Mouse (Mus musculus): ENCODE results near the gene Fuz.

Gene Fuz

GRCm38 (mm10) chr7:44895593-44896434 lies at the start of gene Fuz:
Fuz (plus strand) TSS chr7:44896079.
- peak; percentile 89 for DNase-seq (ENCODE audit: extremely low spot score, low spot score)

GRCm38 (mm10) chr7:44846804-44847203 lies 49.1 kb upstream of the Fuz start:
- DNase-seq (ENCODE audit: extremely low spot score, low spot score), result no peak

DNA sequence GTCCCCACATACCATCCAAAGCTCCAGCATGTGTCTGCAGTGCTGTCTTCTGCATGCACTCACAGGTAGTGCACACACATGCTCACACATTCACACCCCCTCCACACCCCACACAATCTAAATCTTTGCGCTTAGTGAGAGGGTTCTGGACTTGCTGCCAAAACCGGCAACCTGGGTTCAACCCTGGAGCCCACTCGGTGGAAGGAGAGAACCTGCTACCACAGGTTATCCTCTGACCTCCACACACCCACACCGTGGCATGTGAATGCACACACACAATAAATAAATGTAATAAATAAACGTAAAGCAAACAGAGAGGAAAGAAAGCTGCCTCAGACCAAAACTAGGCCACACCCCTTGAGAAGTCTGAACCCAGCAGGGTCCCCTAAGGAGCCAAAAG lies 48.1 kb upstream of the Fuz start:
- DNase-seq (ENCODE audit: extremely low spot score, low spot score), result no peak

GRCm38 (mm10) chr7:44848561-44849415 lies 47.1 kb upstream of the Fuz start, which contains the start of the genes Akt1s1 and Tbc1d17:
Akt1s1 (plus strand) TSS chr7:44848991.
Tbc1d17 (minus strand) TSS chr7:44849079.
- peak; percentile 94 for DNase-seq (ENCODE audit: extremely low spot score, low spot score)

DNA sequence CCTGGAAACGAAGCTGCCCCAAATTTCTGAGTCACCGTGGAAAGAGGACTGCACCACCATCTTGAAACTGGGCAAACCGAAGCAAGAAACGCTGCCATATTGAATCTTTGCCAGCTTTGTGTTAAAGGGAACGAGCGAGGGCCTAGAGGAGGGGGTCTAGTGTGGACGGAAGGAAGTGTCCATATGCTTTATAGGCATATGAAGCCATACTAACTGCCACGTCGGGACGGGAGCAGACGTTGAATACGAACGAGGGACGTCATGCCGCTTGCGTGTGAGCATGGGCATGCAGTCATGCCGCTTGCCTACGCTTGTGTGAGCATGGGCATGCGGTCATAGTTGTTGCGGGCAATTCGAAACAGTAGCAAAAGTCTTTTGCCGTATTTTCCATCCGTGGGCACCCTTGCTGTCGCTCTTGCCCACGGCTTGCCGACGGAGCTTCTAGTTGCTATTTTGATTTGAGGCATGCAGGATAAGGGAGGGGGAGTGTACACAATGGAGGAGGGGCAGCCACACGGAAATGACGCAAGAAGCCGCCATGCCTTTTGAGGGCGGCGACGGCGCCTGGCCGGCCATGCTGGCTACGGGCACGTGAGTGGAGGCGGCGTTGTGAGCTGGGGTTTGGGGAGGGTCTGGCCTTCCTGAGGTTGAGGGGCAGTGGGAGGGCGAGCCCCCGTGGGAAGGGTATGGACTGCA lies 46.3 kb upstream of the Fuz start:
- DNase-seq (ENCODE audit: extremely low spot score, low spot score), result peak; percentile 90

- peak; percentile 79 for DNase-seq (ENCODE audit: extremely low spot score, low spot score)
Measured at GRCm38 (mm10) chr7:44850146-44850545, 45.7 kb upstream of the Fuz start.

DNA sequence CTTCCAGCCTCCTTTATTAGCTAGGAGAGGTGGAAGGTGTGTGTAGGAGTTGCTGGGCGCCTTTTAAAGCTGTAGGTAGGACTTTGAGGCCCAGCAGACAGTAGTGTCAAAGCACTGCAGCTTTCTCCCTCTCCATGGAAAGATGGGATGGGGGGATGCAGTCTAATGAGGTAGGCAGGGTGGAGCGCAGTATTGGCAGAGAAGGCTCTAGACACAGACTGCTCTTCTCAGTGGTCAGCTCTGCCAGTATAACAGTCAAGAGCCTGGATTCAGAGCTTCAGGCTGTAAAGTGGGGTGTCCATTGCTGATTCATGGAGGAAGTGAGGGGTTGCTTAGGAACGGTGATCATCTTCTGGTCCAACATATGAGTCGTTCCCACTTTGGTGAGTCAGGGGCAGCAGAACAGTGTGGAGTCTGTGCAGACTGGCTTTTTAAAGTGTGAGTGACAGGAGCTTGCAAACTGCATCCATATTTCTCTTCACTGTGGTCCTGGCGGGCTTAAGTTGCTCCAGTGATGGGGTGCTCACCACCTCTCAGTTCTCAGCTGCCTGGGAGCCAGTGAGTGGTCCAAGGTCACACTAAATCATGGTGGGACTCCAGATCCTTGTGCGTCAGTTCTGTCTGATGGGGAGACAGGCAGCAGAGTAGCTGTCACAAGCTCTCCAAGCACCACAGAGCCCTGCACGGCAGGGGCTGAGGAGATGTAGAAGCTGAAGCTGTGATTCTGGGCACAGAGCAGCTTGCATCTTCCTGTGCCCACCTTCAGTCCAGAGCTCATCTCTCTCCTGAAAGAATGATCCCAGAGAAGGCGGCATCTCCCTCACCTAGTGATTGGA lies 44.9 kb upstream of the Fuz start:
- no peak for DNase-seq (ENCODE audit: extremely low spot score, low spot score)

GRCm38 (mm10) chr7:44851625-44852234 lies 44.1 kb upstream of the Fuz start:
- no peak for DNase-seq (ENCODE audit: extremely low spot score, low spot score)

GRCm38 (mm10) chr7:44852259-44853027 lies 43.4 kb upstream of the Fuz start:
- no peak for DNase-seq (ENCODE audit: extremely low spot score, low spot score)

DNA sequence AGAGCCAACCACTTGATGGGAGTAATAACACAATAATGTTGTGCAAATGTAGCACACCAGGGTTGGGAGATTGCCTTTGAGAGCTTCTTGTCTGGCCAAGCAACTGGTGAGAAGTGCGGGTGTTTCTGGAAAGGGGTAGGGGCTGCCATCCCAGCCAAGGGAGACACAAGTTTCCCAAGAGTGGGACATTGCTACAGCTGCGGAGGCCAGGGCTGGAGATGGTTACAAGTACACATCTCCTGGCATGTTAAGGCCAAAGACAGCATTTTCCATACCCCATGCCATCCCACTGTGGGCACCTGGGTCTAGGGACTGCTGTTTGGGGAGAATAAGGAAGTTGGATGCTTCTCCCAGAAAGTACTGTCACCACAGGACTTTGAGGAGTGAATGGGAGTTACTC lies 42.8 kb upstream of the Fuz start:
- DNase-seq (ENCODE audit: extremely low spot score, low spot score), result no peak

- DNase-seq (ENCODE audit: extremely low spot score, low spot score), result no peak
Measured at GRCm38 (mm10) chr7:44853596-44854355, 42.1 kb upstream of the Fuz start.

DNA sequence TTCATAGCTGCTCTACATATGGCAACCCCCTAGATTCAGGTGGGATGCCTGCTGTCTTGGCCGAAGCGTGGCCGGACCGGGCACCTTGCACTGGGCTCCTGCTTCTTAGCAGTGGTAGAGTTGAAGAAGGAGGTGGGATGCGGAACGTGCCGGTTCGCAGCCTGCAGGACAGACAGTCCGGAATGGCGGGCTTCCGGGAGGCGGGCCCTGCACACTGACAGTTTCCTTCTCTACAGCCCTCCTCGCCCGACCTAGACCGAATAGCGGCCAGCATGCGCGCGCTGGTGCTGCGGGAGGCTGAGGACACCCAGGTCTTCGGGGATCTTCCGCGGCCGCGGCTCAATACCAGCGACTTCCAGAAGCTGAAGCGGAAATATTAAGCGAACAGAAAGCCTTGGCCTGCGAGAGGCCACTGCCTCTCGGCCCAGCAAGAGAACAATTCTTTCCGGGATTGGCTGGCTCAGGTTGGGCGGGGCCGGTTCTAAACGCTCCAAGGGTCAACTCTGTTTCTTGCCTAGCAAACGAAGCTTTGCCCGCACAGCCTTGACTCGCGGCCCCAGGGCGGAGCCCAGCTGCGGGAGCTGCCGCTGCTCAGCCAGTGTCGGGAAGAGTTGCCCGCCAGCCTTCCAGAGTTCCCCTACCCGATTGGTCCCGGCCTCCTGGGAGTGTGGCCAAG lies 41.4 kb upstream of the Fuz start:
- DNase-seq (ENCODE audit: extremely low spot score, low spot score), result peak; percentile 76

- DNase-seq (ENCODE audit: extremely low spot score, low spot score), result no peak
Measured at GRCm38 (mm10) chr7:44855036-44855435, 40.8 kb upstream of the Fuz start.

DNA sequence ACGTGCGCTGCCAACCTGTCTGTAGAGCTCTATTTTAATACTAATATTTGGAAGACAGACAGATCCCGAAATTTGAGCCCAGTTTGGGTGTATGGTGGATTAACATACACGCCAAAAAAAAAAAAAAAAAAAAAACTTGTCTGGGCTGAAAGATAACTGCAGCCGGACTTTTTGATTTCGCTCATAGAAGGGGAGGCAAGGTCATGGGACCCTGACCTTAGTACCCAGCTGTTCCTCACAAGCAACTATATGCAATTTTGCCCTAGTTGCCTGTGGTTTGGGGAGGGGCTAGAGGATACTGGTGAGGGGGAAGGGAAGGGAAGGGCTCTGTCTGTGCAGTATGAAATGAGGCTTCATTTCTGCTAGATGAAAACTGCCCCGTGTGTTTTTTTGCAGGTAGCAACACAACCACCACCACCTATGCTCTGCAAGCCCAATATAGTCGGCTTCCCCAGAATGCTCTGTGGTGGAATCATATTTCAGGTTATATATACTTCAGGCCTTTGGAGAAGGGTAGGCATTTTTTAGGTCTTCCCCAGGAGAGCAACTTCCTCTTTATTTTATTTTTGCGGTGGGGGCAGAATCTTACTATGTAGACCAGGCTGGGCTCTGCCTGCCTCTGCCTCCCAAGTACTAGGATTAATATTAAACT lies 39.5 kb upstream of the Fuz start:
- no peak for DNase-seq (ENCODE audit: extremely low spot score, low spot score)

DNA sequence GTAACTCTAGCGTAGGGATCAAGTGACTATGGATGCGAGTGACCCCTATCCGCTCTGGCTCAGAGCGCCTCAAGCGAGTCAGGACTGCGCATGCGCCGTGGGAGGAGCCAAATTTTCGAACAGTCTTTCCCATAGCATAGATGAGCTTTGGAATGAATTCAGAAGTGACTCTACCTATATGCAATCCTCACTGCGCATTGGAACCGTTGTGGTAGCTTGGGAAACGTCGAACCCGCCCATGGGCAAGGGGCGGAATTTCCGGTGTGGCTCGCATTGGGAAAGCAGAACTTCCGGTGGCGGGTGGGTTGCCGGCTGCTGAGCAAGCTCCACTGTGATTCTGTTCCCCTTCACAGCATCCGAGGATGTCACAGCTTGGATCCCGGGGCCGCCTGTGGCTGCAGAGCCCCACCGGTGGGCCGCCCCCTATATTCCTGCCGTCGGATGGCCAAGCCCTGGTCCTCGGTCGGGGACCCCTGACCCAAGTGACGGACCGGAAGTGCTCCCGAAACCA lies 38.8 kb upstream of the Fuz start, which contains the start of gene Pnkp:
TSS of gene Pnkp (plus strand) at position 98 of the 511 bp plus-strand sequence.
- DNase-seq (ENCODE audit: extremely low spot score, low spot score), result peak; percentile 91

DNA sequence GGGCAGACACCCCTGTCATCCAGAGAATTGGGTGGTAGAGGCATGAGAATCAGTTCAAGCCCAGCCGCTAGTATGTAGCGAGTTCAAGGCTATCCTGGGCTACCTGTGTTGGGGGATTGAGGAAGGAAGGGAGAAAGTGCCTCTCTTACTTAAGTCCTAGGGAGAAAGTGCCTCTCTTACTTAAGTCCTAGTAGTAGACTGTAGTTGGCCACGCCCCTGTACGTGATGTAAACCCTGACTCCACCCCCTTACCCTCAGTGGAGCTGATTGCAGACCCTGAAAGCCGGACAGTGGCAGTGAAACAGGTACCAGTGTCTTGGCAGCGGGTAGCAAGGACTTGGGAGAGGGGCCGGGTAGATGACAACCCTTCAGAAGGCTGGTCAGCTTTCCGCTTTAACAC lies 38.0 kb upstream of the Fuz start:
- no peak for DNase-seq (ENCODE audit: extremely low spot score, low spot score)

GRCm38 (mm10) chr7:44859896-44860295 lies 36.0 kb upstream of the Fuz start:
- DNase-seq (ENCODE audit: extremely low spot score, low spot score), result no peak
